Mouse (Mus musculus): ENCODE data around the gene Slc41a1. TPM values are rescaled to one million over a fixed set of nuclear protein-coding genes. Genes with fewer than 3 reads are reported as not detected.

The Slc41a1 gene
- total RNA-seq (2023; ENCODE audit: inconsistent age) = 35.8 to 43.3 TPM (median 42.4 TPM) in 4 replicates

GRCm38 (mm10) chr1:131827207-131827786, at the start of gene Slc41a1:
Gene Slc41a1 (plus strand): TSS chr1:131827493.

DNA sequence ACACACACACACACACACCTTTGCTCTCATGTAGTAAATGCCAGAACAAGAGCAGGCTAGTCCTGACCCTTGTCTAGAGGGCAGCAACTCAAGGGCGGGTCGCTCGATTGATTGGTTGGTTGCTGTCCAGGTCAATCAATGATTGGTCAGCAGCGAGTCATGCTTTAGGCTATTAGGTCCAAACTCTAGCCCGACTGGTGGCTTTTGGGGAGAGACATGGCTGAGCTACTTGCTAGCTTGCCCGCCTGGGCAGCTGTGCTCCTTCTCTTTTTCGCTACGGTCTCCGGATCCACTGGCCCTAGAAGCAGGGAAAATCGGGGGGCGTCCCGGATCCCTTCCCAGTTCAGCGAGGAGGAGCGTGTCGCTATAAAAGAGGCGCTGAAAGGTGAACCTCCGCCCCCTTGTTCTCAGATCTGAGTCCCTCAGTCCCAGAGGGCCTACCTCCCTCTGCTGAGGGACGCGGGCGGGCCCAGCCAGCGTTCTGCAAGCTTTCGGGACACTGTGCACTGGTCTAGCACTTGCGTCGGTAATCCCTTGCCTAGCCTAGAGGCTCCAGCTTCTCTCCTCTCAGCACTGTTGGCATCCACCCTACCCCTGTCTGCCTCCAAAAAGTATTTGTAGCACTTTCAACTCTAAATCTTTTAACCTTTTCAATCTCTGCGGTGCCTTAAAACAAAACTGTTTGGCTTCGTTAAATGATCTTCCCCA, 29.9 kb upstream of the Slc41a1 start, which contains the start of gene Pm20d1:
Pm20d1 (plus strand) TSS at position 180 of the 708 bp plus-strand sequence.

DNA sequence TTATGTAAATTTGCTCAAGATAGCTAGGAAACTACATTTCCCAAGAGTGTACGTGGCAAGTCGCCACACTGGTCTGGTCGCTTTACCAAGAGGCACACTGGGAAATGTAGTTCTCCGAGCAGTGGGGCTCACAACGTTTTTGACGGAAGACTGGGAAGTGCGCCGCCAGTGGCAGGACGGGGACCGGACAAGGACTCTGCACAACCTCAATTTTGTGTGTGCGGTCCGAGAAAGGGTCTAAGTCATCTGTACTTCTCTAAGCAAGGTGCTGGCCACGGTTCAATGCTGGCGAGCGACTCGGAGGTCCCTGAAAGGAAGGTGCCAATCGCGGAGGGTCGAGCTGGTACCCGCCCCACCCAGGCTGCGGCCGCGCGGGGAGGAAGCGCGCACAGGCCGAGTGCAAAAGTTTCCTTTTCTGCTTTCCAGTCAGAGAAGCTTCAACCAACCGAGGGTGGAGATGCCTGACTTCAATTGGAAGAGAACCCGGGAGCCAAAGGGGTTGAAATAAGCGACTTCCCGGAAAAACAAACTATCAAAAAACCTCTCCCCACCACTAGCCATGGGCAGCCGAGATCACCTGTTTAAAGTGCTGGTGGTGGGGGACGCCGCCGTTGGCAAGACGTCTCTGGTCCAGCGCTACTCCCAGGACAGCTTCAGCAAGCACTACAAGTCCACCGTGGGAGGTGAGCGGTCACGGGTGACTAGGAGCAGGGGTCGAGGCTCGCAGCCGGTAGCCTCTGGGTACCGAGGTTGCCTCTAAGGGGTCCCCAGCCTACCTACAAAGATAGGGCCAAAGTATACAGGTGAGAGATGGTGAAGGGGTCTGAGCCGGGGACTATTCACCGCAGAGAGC, 40.0 kb downstream of the Slc41a1 start, which contains the start of gene Rab29:
Rab29 (plus strand) TSS at position 132 of the 853 bp plus-strand sequence.

Other genes with a start within 250 kb of the Slc41a1 start
- not detected in 4 replicates for gene Avpr1b, start 228.3 kb upstream of the Slc41a1 start, total RNA-seq (2023; ENCODE audit: inconsistent age)
- gene Ctse, start 189.2 kb upstream of the Slc41a1 start, total RNA-seq (2023; ENCODE audit: inconsistent age) = 127 to 150 TPM (median 135 TPM) in 4 replicates
- gene Rab7b, start 138.8 kb upstream of the Slc41a1 start, total RNA-seq (2023; ENCODE audit: inconsistent age) = 0.42 to 1.1 TPM (median 0.67 TPM) in 4 replicates
- gene Slc26a9, start 83.5 kb upstream of the Slc41a1 start, total RNA-seq (2023; ENCODE audit: inconsistent age) = 0.27 TPM in 1 of 4 replicates, not detected in the others
- gene Pm20d1, start 30.1 kb upstream of the Slc41a1 start, total RNA-seq (2023; ENCODE audit: inconsistent age) = not detected in 4 replicates
- gene Rab29, start 39.7 kb downstream of the Slc41a1 start, total RNA-seq (2023; ENCODE audit: inconsistent age) = 14.0 to 18.3 TPM (median 16.7 TPM) in 4 replicates
- 88.1 to 97.5 TPM (median 94.8 TPM) in 4 replicates for gene Nucks1, start 83.0 kb downstream of the Slc41a1 start, total RNA-seq (2023; ENCODE audit: inconsistent age)
- 0.90 to 2.0 TPM (median 1.5 TPM) in 4 replicates for gene Slc45a3, start 135.5 kb downstream of the Slc41a1 start, total RNA-seq (2023; ENCODE audit: inconsistent age)
- gene Elk4, start 180.1 kb downstream of the Slc41a1 start, total RNA-seq (2023; ENCODE audit: inconsistent age) = 309 to 345 TPM (median 326 TPM) in 4 replicates
- gene Mfsd4a, start 240.6 kb downstream of the Slc41a1 start, total RNA-seq (2023; ENCODE audit: inconsistent age) = 0.21 to 0.72 TPM (median 0.53 TPM) in 4 replicates

Data from B cell, adult (primary cell).